Mouse (Mus musculus): ENCODE results near the gene Nynrin. TPM values are rescaled to one million over a fixed set of nuclear protein-coding genes. Genes with fewer than 3 reads are reported as not detected.

Gene Nynrin
- total RNA-seq, 2 experiments from 2014 or later = 11.3 to 11.4 TPM

DNA sequence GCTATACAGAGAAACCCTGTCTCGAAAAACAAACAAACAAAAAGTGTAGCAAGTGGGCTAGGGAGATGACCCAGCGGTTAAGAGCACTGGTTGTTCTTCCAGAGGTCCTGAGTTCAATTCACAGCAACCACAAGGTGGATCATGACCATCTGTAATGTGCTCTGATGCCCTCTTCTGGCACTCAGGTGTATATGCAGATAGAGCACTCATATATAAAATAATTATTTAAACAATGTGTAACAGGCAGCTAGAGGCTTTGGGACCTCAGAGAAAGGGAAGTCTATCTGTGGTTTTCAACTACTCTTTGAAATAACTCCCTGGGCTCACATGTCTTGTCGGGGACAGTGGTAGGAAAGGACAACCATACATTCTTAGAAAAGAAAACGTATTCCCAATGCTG, 15.1 kb upstream of the Nynrin start:
- DNase-seq (ENCODE audit: low spot score in 2 of 2) = no peak

DNA sequence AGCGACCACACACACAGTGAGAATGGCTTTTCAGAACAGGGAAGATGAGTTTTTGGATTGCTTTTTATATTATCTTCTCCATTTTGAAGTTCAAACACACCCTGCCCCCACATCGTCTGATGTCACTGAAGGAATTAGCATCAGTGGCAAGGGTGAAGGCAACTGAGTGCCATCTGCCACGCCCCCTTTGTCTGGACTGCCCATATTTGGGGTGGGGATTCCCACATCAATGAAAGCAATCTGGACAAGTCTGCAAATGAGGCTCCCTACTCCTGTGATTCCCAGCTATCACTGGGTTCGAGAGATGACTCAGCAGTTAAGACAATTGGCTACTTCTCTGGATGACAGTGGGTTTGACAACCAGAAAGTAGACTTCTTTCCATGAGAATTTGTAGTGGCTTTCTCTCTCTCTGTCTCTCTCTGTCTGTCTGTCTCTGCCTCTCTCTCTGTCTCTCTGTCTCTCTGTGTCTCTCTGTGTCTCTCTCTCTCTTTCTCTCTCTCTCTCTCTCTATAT, 12.9 kb upstream of the Nynrin start:
- DNase-seq (ENCODE audit: low spot score in 2 of 2) = no peak

DNA sequence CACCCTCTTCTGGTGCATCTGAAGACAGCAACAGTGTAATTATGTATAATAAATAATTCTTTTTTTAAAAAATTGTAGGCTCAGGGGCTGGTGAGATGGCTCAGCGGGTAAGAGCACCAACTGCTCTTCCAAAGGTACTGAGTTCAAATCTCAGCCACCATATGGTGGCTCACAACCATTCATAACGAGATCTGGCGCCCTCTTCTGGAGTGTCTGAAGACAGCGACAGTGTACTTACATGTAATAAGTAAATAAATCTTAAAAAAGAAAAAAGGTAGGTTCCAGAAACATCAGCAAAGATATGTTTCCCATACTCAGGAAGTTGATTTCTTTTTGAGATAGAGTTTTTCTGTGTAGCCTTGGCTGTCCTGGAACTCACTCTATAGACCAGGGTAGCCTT, 11.0 kb upstream of the Nynrin start:
- no peak for DNase-seq (ENCODE audit: low spot score in 2 of 2)

GRCm38 (mm10) chr14:55845506-55846294, 8.1 kb upstream of the Nynrin start:
- no peak for DNase-seq (ENCODE audit: low spot score in 2 of 2)

- no peak for DNase-seq (ENCODE audit: low spot score in 2 of 2)
Observed at GRCm38 (mm10) chr14:55850885-55851284, 2.9 kb upstream of the Nynrin start.

DNA sequence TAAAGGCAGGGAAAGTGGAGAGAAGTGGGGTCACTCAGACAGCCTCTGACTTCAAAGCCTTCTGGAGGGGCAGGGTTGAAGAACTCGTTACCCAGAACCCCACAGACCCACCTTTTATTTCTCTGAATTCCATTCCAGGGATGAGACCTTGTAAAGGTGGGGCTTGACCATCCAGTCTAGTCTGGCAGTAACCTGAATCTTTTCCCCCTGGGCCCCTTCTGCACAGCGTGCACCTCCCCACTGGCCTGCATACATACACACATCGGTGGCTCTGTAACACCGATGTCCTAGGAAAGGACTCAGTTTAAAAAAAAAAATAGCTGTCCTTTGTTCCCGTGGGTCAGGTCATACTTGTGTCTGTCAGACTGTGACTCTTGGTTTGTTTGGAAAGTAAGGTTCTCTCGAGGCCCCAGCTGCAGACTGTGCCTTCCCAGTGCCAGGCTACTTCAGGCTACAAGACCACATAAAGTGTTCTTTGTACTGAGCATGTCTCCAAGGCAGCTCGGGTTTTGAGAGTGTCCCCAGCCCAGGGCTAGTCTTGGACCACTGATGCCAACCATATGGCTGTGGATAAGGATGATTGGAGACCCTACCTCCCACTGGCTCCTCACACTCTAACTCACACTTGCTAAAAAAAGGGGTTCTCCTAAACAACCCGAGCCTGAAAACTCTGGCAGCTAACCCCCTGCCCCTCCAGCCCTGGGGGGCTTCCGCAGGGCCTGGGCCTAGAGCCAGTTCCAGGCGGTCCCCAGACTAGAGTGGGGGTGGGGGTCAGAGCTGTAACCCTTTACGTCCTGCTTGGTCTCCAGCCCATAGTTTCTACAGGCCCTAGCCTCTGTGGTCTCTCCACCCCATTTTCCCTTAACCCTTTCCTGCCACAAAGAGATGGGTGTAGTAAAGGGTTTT, 911 bp upstream of the Nynrin start:
- DNase-seq (ENCODE audit: low spot score in 2 of 2) = peak; percentile 33 to 35

GRCm38 (mm10) chr14:55854406-55855100, 743 bp downstream of the Nynrin start:
- DNase-seq (ENCODE audit: low spot score in 2 of 2) = no peak

- no peak for DNase-seq (ENCODE audit: low spot score in 2 of 2)
Observed at GRCm38 (mm10) chr14:55855101-55855561, 1.3 kb downstream of the Nynrin start.

DNA sequence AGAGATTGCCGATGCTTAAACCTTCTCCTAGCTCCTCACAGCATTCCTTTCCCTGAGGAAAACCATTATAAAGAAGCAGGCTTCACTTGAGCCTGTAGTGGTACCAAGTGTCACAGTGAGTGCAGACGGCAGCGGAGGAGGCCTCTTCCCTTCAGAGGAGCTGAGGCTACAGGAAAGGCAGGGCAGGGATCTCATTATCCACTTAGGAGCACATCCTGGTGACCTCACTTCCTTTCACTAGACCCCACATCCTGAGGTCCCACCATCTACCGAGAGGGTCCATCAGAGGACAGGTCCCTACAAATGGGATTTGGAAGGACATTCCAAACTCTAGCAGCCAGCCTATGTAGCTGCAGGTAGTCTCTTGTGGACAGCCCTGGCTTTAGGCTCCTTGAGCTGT, 3.8 kb downstream of the Nynrin start:
- no peak for DNase-seq (ENCODE audit: low spot score in 2 of 2)

DNA sequence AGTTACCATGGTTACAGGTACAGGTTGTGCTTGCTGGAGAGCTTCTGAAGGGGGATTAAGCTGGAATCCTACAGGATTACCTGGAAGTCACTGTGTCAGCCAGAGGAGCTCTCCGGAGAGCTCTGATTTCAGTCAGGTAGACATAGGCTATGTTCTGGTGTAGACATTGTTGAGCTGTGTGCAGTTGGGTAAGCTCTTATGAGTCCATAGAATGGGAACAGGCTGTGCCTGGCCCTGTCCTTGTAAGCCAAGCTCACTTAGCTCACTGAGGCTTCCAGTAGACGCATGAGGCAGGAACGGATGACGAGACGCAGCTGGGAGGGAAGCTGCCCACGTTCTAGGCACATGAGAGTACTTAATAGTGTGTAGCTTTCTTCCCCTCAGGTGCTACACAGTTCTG, 8.4 kb downstream of the Nynrin start:
- no peak for DNase-seq (ENCODE audit: low spot score in 2 of 2)

GRCm38 (mm10) chr14:55862970-55863369, 9.2 kb downstream of the Nynrin start:
- DNase-seq (ENCODE audit: low spot score in 2 of 2) = no peak

DNA sequence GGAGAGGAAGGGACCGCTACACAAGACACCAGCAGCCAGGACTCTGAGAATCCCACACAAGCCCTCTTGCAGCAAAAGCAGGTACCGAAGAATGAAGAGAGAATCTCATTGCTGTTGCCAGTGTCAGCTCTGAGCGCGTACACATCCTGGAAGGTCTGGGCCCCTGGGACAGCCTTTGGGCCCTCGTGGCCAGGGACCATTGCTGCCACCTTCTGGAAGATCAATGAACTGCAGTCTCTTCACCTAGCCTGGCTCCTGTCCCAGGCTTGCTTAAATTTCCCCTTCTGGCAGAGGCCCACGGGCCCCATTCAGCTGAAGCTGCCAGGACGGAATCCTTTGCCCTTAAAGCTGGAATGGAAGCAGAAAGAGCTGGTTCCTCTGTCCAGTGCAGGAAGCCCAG, 10.0 kb downstream of the Nynrin start:
- DNase-seq (ENCODE audit: low spot score in 2 of 2) = peak; percentile 51 to 53

GRCm38 (mm10) chr14:55866962-55867361, 13.2 kb downstream of the Nynrin start:
- DNase-seq (ENCODE audit: low spot score in 2 of 2) = peak; percentile 55 to 57

DNA sequence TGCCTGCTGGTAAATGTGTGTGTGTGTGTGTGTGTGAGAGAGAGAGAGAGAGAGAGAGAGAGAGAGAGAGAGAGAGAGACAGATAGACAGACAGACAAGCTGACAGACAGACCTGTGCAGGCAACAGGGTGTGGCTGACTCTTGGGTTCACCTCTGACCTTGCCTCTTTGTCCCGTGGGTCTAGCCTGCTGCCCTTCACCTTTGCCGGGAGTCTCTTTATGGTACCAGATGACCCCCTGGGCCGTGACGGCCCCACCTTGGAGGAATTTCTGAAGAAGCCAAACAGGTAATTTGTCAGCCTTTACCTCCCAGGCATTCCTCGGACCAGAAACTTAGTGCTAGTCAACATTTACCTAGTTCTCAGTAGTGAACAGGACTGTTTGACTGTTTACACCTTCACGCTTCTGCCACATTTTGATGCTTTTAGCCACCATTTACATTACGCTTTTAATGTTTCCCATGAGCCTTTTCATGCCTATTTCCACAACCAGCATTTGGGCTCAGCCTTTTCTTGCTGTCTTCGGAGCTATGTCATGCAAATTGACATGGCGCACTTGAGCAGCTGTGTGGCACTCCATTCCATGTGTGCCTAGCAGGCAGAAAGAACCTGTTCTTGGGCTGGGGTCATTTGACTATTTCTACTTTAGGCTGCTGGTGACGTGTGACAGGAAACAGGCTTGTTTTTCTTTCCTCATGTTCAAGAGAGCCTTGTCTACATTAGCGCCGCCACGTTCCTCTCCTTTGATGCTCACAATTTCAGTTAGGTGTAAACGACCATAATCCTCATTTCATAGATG, 14.6 kb downstream of the Nynrin start:
- no peak for DNase-seq (ENCODE audit: low spot score in 2 of 2)

DNA sequence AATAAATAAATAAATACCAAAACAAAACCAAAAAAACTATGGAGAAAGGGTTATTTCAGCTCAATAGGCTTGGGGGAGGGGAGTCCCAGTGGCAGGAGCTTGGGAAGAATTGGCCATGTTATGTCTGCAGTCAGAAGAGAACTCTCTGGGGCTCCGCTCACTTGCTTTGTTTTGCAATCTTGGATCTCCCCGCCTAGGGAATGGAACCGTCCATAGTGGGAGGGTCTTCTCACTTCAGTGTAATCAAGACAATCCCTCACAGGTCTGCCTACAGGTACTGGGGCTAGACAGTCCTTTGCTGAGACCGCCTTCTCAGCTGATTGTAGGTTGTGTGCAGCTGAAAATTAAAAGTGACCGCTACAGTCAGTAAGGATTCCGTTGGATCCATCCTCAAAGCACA, 15.7 kb downstream of the Nynrin start:
- no peak for DNase-seq (ENCODE audit: low spot score in 2 of 2)

DNA sequence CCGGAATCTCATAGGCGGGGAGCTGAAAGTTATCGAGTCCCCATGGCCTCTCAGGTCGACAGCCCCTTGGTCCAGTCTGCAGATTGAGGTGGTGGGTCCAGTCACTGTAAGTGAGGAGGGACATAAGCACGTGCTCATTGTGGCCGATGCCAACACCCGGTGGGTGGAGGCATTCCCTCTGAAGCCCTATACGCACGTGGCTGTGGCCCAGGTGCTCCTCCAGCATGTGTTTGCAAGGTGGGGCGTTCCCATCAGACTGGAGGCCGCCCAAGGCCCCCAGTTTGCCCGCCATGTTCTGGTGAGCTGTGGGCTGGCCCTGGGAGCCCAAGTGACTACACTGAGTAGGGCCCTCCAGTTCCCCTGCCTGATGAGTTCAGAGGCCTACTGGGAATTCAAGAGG, 18.2 kb downstream of the Nynrin start:
- DNase-seq (ENCODE audit: low spot score in 2 of 2) = no peak

- no peak for DNase-seq (ENCODE audit: low spot score in 2 of 2)
Observed at GRCm38 (mm10) chr14:55872551-55872950, 18.7 kb downstream of the Nynrin start.

GRCm38 (mm10) chr14:55873242-55873713, 19.5 kb downstream of the Nynrin start:
- no peak for DNase-seq (ENCODE audit: low spot score in 2 of 2)

DNA sequence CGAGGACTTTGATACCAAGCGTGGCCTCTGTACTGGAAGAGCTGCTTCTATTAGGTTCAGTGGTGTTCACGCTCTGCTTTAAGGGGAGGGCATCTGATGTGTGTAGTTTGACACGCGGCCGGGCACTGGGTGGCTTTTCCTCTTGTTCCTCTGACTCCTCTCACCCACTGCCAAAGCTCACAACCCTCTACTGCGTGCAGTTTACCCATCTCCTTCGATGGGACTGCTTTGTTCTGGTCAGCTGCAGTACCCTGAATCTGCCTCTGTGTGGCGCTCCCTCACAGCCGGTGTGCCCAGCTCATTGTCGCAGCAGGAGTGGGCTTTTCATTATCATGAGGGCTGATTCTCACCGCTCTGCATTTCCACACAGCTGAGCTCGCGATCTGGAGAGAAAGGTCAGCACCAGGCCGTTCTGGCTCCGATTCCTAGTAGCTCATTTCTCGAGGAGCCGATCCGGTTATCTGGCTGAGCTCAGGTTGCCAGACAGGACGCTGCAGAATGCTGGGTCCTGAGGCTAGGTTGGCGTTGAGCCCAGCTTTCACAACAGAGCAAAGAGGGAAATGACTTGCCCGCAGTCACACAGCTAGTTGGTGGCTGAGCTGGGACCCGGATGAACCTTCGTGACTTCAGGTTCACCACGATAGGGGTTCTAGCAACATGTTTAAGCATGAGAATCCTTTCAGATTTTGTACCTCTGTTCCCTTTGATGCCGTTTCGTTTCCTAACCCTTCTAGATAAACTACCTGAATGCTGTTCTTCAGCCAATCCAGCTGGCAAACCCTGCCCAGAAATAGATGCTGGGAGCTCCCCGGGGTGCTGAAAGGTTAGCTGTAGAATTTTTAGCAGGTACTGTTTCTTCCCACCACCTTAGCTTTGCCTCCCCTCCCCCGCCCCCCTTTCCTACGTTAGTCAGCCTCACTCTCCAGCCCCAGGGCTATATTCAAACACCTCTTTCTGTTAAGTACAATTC, 20.2 kb downstream of the Nynrin start:
- peak; percentile 76 to 83 for DNase-seq (ENCODE audit: low spot score in 2 of 2)
